Mouse (Mus musculus) gastrocnemius, adult 18-20 months (tissue): ENCODE measurements at regions not wholly inside any gene's neighbourhood (a gene's known extent, or its start where the extent isn't known, plus 50 kb on each side); places are given as distances from the start of the nearest gene placed in this dataset.
A peak's percentile ranks its signal among the peaks of the same experiment; 100 is the strongest.

Experiments used
- DNase-seq: peaks from one replicate; pipeline ENCODE4 v3.0.0; 2021; ENCODE audit warnings: low spot score

- DNase-seq = no peak
These were observed 67.9 kb upstream of the Gm6993 start for GRCm38 (mm10) chr12:31172451-31173318.

- DNase-seq = no peak
These were observed 67.1 kb upstream of the Gm6993 start for GRCm38 (mm10) chr12:31173512-31173911.

GRCm38 (mm10) chr12:31179536-31179935 is 61.0 kb upstream of the Gm6993 start:
- no peak for DNase-seq

GRCm38 (mm10) chr12:31183632-31184031 is 56.9 kb upstream of the Gm6993 start:
- DNase-seq = no peak

GRCm38 (mm10) chr12:31184217-31184975 is 56.2 kb upstream of the Gm6993 start:
- DNase-seq = peak; percentile 65

- no peak for DNase-seq
These were observed 55.2 kb upstream of the Gm6993 start for GRCm38 (mm10) chr12:31185177-31185932.

GRCm38 (mm10) chr12:31185933-31186845 is 54.4 kb upstream of the Gm6993 start:
- DNase-seq = no peak

- no peak for DNase-seq
These were observed 52.5 kb upstream of the Gm6993 start for GRCm38 (mm10) chr12:31188011-31188576.

- DNase-seq = no peak
These were observed 50.3 kb upstream of the Gm6993 start for GRCm38 (mm10) chr12:31190265-31190664.
